Mouse (Mus musculus) kidney, adult 2 months (tissue): ENCODE measurements around the gene Ppp4r3a. TPM values are rescaled to one million over a fixed set of nuclear protein-coding genes. Genes with fewer than 3 reads are reported as not detected.

Source experiments
- DNase-seq: peaks from one replicate; pipeline ENCODE4 v3.0.0; 2021
- H3K27ac ChIP-seq: fragments of 200-500 bp; 2 replicates; pipeline ENCODE4 v1.5.1; 2012; ENCODE audit warnings: low read depth, low read length, control low read depth, inconsistent platforms; ENCODE audit not compliant: insufficient read depth
- H3K27me3 ChIP-seq: fragments of 200-500 bp; replicated peaks from 2 replicates; pipeline ENCODE4 v1.6.1; 2012; ENCODE audit warnings: mild to moderate bottlenecking, moderate library complexity, low read length, inconsistent platforms; ENCODE audit not compliant: control insufficient read depth, insufficient read depth
- H3K36me3 ChIP-seq: fragments of 200-500 bp; 2 replicates; pipeline ENCODE4 v1.6.1; 2012; ENCODE audit warnings: mild to moderate bottlenecking, moderate library complexity, low read length, inconsistent platforms; ENCODE audit not compliant: control insufficient read depth, insufficient read depth
- H3K4me1 ChIP-seq: fragments of 200-500 bp; 2 replicates; pipeline ENCODE4 v1.6.1; 2011; ENCODE audit warnings: low read length; ENCODE audit not compliant: control insufficient read depth, insufficient read depth
- H3K4me3 ChIP-seq: fragments of 200-500 bp; 2 replicates; pipeline ENCODE4 v1.5.1; 2011; ENCODE audit warnings: mild to moderate bottlenecking, low read depth, low read length, control low read depth; ENCODE audit not compliant: insufficient read depth
- CTCF ChIP-seq: fragments of 200-500 bp; conservative IDR thresholded peaks from 2 replicates; pipeline ENCODE4 v1.5.1; 2011; ENCODE audit warnings: low read depth, mild to moderate bottlenecking, control low read depth, low read length, moderate library complexity, mixed read lengths; ENCODE audit not compliant: insufficient read depth, insufficient read length
- POLR2A ChIP-seq: fragments of 200-500 bp; IDR thresholded peaks from one replicate; pipeline ENCODE4 v1.6.1; 2011; ENCODE audit warnings: low read depth, low read length, control low read depth
- WGBS: fragments of 180-500 bp; shearing (Covaris S2); methylation state at CpG from one replicate; pipeline ENCODE4 v1.1.7; 2018; 5-methylcytosine and 5-hydroxymethylcytosine counted together
- polyA plus RNA-seq: library from polyadenylated mRNA; depleted of rRNA; stranded (reverse); fragments of >200 nt; gene quantifications from 2 replicates; pipeline ENCODE4 v1.2.3, GENCODE M21; 2012

Ppp4r3a gene
- polyA plus RNA-seq, 1 experiment, result 10.4 TPM

DNA sequence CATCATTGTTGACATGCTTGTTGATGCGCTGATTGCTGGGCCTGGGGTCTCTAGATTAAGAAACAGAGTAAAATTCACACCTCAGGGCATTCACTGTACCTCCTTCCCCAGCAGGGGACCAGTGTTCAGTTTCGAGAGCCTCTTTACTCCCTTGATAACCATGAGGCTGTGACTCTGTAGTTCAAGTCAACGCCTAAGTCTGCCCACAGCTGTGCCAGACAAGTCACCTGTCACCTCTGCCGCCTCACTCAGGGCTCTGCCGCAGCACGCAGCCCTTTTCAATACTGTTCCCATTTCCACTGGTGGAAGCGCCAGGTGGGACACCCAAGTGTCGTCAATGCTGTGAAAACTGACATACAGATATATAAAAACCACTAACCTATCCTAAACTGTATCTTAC, 61.1 kb downstream of the Ppp4r3a start:
- no peak for DNase-seq
- TF ChIP-seq CTCF, result no peak
- TF ChIP-seq POLR2A, result no peak
- Histone ChIP-seq H3K36me3 (no peaks in the 10 kb centered on the region), H3K27me3 (no peaks in the 10 kb centered on the region), H3K4me1 (peaks cover 17% of the 10 kb centered on the region; the same call in 1 of the 2 replicates), H3K4me3 (no peak overlapping the region), H3K27ac (no peak overlapping the region)
- 96% methylated on average over 8 of the region's 8 CpGs for WGBS

- no peak for DNase-seq
- no peaks in the 10 kb centered on the region for H3K36me3 ChIP-seq
- no peak overlapping the region for H3K4me3 ChIP-seq
- H3K27me3 ChIP-seq, result no peaks in the 10 kb centered on the region
- WGBS, result 90% methylated on average over 9 of the region's 9 CpGs
- TF ChIP-seq POLR2A, result no peak
- no peak for TF ChIP-seq CTCF
- H3K4me1 ChIP-seq, result peaks cover 17% of the 10 kb centered on the region; the same call in 1 of the 2 replicates
- H3K27ac ChIP-seq, result no peak overlapping the region
Measured at GRCm38 (mm10) chr12:101021484-101022226, 61.8 kb downstream of the Ppp4r3a start.

GRCm38 (mm10) chr12:101020210-101021015, 63.1 kb downstream of the Ppp4r3a start:
- peaks cover 17% of the 10 kb centered on the region; the same call in 1 of the 2 replicates for H3K4me1 ChIP-seq
- TF ChIP-seq POLR2A (no peak), CTCF (no peak)
- no peak overlapping the region for H3K4me3 ChIP-seq
- no peaks in the 10 kb centered on the region for H3K27me3 ChIP-seq
- no peak for DNase-seq
- H3K36me3 ChIP-seq, result no peaks in the 10 kb centered on the region
- no peak overlapping the region for H3K27ac ChIP-seq
- WGBS, result 78% methylated on average over 15 of the region's 15 CpGs

GRCm38 (mm10) chr12:101019443-101019842, 64.1 kb downstream of the Ppp4r3a start:
- no peak overlapping the region for H3K4me3 ChIP-seq
- H3K27me3 ChIP-seq, result no peaks in the 10 kb centered on the region
- peak; percentile 51 for DNase-seq
- H3K4me1 ChIP-seq, result peaks cover 17% of the 10 kb centered on the region; the same call in 1 of the 2 replicates
- TF ChIP-seq CTCF (no peak), POLR2A (no peak)
- 68% methylated on average over 7 of the region's 7 CpGs for WGBS
- no peak overlapping the region for H3K27ac ChIP-seq
- no peaks in the 10 kb centered on the region for H3K36me3 ChIP-seq

DNA sequence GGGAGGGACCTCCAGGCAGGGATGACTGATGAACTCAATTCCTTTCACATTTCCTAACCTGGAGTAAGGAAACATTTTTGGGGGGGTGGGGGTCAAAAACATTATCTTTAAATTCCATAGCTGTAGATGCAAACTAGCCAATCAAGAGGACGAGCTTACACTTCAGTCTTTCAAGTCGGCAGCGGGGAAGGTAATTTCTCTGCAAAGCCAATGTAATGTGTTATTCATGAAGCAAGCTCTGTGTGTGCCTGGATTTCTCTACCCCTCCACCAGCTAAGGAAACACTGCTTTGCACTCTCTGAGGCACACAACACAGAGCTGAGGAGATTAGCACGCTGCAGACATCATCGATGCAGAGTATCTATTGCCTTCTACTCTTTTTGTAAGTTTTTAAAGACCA, 64.5 kb downstream of the Ppp4r3a start:
- no peak for DNase-seq
- H3K4me3 ChIP-seq, result no peak overlapping the region
- H3K36me3 ChIP-seq, result no peaks in the 10 kb centered on the region
- H3K4me1 ChIP-seq, result peaks cover 17% of the 10 kb centered on the region; the same call in 1 of the 2 replicates
- WGBS, result 76% methylated on average over 5 of the region's 5 CpGs
- TF ChIP-seq CTCF (no peak), POLR2A (no peak)
- H3K27ac ChIP-seq, result no peak overlapping the region
- no peaks in the 10 kb centered on the region for H3K27me3 ChIP-seq

DNA sequence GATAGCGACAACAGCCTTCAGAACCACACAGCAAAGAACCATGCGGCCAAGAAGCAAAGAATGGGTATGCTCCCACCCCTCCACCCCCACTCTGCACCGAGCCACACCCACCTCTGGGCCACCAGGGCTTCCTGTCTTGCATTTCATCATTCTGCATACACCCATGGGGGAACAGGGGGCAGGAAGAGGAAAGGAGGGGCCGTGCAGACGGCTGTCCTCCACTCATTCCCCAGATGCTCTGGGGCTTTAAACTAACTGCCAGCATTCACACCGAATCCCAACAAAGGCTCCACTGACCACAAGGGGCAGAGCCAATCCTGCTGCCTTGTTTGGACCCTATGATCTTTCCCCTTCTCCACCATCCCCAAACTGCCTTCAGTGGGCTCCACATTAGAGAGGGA, 65.5 kb downstream of the Ppp4r3a start:
- DNase-seq, result peak; percentile 49
- WGBS, result 31% methylated on average over 6 of the region's 6 CpGs
- Histone ChIP-seq H3K27me3 (no peaks in the 10 kb centered on the region), H3K36me3 (no peaks in the 10 kb centered on the region), H3K27ac (no peak overlapping the region), H3K4me3 (no peak overlapping the region), H3K4me1 (peaks cover 20% of the 10 kb centered on the region; the same call in 1 of the 2 replicates)
- TF ChIP-seq POLR2A (no peak), CTCF (no peak)

GRCm38 (mm10) chr12:101016412-101016928, 67.0 kb downstream of the Ppp4r3a start:
- DNase-seq, result no peak
- H3K27ac ChIP-seq, result no peak overlapping the region
- 54% methylated on average over 5 of the region's 5 CpGs for WGBS
- no peaks in the 10 kb centered on the region for H3K36me3 ChIP-seq
- TF ChIP-seq CTCF (no peak), POLR2A (no peak)
- H3K4me1 ChIP-seq, result peaks cover 31% of the 10 kb centered on the region; the same call in 1 of the 2 replicates
- H3K4me3 ChIP-seq, result no peak overlapping the region
- H3K27me3 ChIP-seq, result no peaks in the 10 kb centered on the region
